Mouse (Mus musculus): ENCODE measurements at regions not wholly inside any gene's neighbourhood (a gene's known extent, or its start where the extent isn't known, plus 50 kb on each side); places are given as distances from the start of the nearest gene placed in this dataset.

DNA sequence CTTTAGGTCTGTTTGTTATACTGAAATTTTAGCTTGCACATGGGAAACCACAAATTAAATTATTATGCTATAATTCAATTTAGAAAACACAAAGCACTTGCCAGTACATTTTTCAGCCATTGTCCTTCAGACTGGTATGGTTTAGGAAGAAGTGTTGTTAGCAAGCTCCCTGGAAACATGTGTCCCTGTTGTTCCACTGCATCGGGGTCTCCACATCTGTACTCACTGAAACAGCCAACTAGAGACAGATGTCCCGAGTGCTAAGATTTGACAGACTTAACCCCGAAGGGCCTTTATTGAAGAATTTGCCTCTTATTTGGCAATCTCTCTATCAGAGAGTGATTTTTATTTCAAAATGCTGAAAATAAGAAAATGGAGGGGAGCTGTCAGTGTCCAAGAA is 362.6 kb downstream of the Rfpl4b start:
- Histone ChIP-seq H3K27me3 (no peaks in the 10 kb centered on the region), H3K27ac (no peak overlapping the region), H3K36me3 (no peaks in the 10 kb centered on the region), H3K4me3 (replicated peaks) (no peak overlapping the region), H3K4me1 (replicated peaks) (no peaks in the 10 kb centered on the region), H3K4me2 (no peak overlapping the region), H3K9ac (no peak overlapping the region), H3K9me3 (replicated peaks) (no peaks in the 10 kb centered on the region)
- WGBS (ENCODE audit: insufficient replicate concordance), result 66% methylated on average over 3 of the region's 3 CpGs
- ATAC-seq (ENCODE audit: low read depth) (no peak), DNase-seq (no peak)

DNA sequence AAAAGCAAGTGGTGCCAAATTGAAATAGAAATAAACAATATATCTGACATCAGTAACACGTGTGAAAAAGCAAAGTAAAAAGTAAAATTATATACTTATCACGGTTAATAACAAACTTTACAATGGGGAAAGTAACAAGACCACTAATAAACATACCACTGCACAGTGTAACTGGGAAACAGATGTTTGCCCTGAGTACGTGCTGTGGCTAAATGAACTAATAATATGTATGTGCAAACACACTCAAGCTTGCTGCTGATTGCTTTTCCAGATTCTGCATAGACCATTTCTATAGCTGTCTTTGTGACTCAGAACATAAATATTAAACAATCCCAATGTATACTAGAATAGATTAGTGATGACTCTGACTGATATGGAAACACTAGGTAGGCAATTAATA is 363.2 kb downstream of the Rfpl4b start:
- Histone ChIP-seq H3K27ac (no peak overlapping the region), H3K4me1 (replicated peaks) (no peaks in the 10 kb centered on the region), H3K4me2 (no peak overlapping the region), H3K4me3 (replicated peaks) (no peak overlapping the region), H3K27me3 (no peaks in the 10 kb centered on the region), H3K9me3 (replicated peaks) (no peaks in the 10 kb centered on the region), H3K36me3 (no peaks in the 10 kb centered on the region), H3K9ac (no peak overlapping the region)
- WGBS (ENCODE audit: insufficient replicate concordance), result 55% methylated on average over 3 of the region's 3 CpGs
- DNase-seq (no peak), ATAC-seq (ENCODE audit: low read depth) (no peak)

DNA sequence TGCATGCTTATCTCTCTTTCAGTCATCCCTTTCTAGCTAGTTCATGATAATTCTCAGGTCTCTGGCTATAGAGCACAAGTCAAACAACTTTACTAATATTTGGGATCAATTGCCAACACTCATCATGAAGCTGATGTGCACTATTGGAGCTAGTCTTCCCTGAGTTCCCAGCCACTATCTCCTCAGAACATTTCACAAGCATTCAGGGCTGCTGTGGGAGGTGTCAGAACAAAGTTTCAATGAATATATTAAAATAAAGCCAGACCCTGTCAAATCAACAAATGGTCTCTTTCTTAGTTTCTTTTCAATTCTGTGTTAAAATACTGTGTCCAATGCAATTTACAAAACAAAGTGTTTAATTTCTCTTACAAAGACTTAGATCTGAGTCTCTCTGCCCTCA is 364.8 kb downstream of the Rfpl4b start:
- ATAC-seq (ENCODE audit: low read depth), result no peak
- no peaks in the 10 kb centered on the region for H3K4me1 ChIP-seq (replicated peaks)
- H3K4me3 ChIP-seq (replicated peaks), result no peak overlapping the region
- no peak overlapping the region for H3K4me2 ChIP-seq
- H3K9ac ChIP-seq, result no peak overlapping the region
- H3K9me3 ChIP-seq (replicated peaks), result no peaks in the 10 kb centered on the region
- H3K27ac ChIP-seq, result no peak overlapping the region
- DNase-seq, result no peak
- H3K36me3 ChIP-seq, result no peaks in the 10 kb centered on the region
- H3K27me3 ChIP-seq, result no peaks in the 10 kb centered on the region

DNA sequence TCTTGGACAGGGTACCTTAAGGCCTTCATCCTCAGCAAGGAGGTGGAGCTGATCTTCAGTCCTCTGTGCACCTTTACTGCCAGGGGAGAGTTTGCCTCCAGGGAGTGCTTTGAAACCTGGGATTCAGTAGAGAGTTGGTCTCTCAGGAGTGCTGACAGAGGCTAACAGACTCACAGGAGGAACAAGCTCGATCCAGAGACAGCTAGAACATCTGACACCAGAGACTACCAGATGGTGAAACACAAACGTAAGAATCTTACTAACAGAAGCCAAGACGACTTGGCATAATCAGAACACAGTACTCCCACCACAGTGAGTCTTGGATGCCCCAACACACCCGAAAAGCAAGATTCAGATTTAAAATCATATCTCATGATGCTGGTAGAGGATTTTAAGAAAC is 372.3 kb downstream of the Rfpl4b start:
- 36% methylated on average over 4 of the region's 4 CpGs for WGBS (ENCODE audit: insufficient replicate concordance)

DNA sequence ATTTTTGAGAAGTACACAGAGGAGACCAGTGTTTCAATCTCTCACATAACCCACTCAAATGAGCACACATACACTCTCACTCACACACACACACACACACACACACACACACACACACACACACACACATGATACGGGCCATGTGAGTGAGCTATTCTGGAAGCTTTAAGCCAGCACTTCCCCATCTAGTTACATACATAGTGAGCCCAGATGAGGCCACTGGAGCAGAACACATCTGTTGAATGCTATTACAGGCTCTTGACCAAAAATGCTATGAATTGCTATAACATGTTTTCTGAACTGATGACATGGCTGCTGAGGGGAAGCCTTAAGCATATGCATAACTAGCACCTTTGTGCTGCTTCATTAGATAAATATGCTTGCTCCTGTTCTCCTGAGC is 373.9 kb downstream of the Rfpl4b start:
- no peaks in the 10 kb centered on the region for H3K4me1 ChIP-seq (replicated peaks)
- no peaks in the 10 kb centered on the region for H3K27me3 ChIP-seq
- no peak overlapping the region for H3K4me2 ChIP-seq
- ATAC-seq (ENCODE audit: low read depth), result no peak
- no peak overlapping the region for H3K4me3 ChIP-seq (replicated peaks)
- H3K27ac ChIP-seq, result no peak overlapping the region
- no peak overlapping the region for H3K9ac ChIP-seq
- no peaks in the 10 kb centered on the region for H3K9me3 ChIP-seq (replicated peaks)
- WGBS (ENCODE audit: insufficient replicate concordance), result 63% methylated on average over 1 of the region's 1 CpGs
- no peaks in the 10 kb centered on the region for H3K36me3 ChIP-seq
- DNase-seq, result no peak

More for the DNA sequence above, 372.3 kb downstream of the Rfpl4b start:
- H3K9ac ChIP-seq, result no peak overlapping the region
- no peak overlapping the region for H3K27ac ChIP-seq
- H3K4me1 ChIP-seq (replicated peaks), result no peaks in the 10 kb centered on the region
- no peaks in the 10 kb centered on the region for H3K27me3 ChIP-seq
- no peaks in the 10 kb centered on the region for H3K36me3 ChIP-seq
- H3K4me2 ChIP-seq, result no peak overlapping the region
- no peak overlapping the region for H3K4me3 ChIP-seq (replicated peaks)
- DNase-seq (no peak), ATAC-seq (ENCODE audit: low read depth) (no peak)
- no peaks in the 10 kb centered on the region for H3K9me3 ChIP-seq (replicated peaks)

DNA sequence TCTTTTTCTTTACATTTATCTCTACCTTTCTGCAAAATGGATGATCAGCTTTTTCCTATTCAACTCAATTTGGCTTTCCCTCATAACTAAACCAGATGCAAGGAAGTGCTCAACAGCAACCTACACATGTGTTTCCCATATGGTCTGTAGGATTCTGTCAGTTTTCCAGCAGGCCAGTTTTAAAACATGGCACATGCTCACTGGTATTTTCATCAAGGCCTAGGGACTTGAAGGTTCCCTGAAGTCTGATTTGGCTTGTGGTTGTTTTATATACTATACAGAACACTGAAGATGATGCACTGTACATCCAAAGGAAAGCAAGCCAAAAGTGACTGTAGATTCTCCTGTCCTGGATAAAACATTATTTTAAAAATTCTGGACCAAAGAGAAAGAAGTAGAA is 374.3 kb downstream of the Rfpl4b start:
- H3K4me2 ChIP-seq, result no peak overlapping the region
- no peaks in the 10 kb centered on the region for H3K27me3 ChIP-seq
- no peak overlapping the region for H3K27ac ChIP-seq
- no peaks in the 10 kb centered on the region for H3K4me1 ChIP-seq (replicated peaks)
- H3K4me3 ChIP-seq (replicated peaks), result no peak overlapping the region
- no peak overlapping the region for H3K9ac ChIP-seq
- DNase-seq (no peak), ATAC-seq (ENCODE audit: low read depth) (no peak)
- H3K9me3 ChIP-seq (replicated peaks), result no peaks in the 10 kb centered on the region
- no peaks in the 10 kb centered on the region for H3K36me3 ChIP-seq

DNA sequence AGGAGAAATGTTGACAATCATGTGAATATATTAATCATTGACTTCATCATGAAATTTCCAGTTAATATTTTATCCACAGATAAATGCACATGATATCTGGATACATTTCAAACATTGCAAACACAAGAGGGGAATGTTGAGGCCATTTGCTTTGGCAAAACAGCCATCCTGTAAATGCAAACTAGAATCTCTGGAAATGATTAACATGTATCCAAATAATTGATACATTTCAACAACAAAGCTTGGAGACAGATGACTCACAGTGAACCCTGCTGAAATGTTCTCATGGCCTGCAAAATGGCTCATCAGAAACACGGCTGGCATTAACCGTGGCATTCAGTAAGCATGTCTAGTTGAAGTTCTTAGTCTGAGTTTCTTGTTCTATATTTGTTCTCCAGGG is 382.3 kb downstream of the Rfpl4b start:
- Histone ChIP-seq H3K9me3 (replicated peaks) (no peaks in the 10 kb centered on the region), H3K36me3 (no peaks in the 10 kb centered on the region), H3K27ac (no peak overlapping the region), H3K27me3 (no peaks in the 10 kb centered on the region), H3K4me2 (no peak overlapping the region), H3K4me1 (replicated peaks) (no peaks in the 10 kb centered on the region), H3K9ac (no peak overlapping the region), H3K4me3 (replicated peaks) (no peak overlapping the region)
- 75% methylated on average over 2 of the region's 2 CpGs for WGBS (ENCODE audit: insufficient replicate concordance)
- no peak for DNase-seq
- ATAC-seq (ENCODE audit: low read depth), result no peak

DNA sequence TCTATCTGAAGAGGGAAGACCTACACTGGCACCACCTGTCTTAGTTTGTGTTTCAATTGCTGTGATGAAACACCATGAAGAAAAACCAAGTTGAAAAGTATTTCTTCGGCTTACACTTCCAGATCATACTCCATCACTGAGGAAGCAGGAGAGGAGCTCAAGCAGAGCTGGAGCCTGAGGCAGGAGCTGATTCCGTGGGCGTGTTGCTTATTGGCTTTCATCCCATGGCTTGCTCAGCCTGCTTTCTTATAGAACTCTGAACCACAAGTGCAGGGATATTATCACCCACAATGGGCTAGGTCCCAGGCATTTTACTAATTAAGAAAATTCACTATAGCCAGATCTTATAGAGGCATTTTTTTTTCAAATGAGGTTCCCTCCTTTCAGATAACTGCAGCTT is 384.7 kb downstream of the Rfpl4b start:
- Histone ChIP-seq H3K4me1 (replicated peaks) (no peaks in the 10 kb centered on the region), H3K27me3 (no peaks in the 10 kb centered on the region), H3K36me3 (no peaks in the 10 kb centered on the region), H3K27ac (no peak overlapping the region), H3K4me2 (no peak overlapping the region), H3K4me3 (replicated peaks) (no peak overlapping the region), H3K9me3 (replicated peaks) (no peaks in the 10 kb centered on the region), H3K9ac (no peak overlapping the region)
- no peak for ATAC-seq (ENCODE audit: low read depth)
- no peak for DNase-seq
- 59% methylated on average over 3 of the region's 3 CpGs for WGBS (ENCODE audit: insufficient replicate concordance)

DNA sequence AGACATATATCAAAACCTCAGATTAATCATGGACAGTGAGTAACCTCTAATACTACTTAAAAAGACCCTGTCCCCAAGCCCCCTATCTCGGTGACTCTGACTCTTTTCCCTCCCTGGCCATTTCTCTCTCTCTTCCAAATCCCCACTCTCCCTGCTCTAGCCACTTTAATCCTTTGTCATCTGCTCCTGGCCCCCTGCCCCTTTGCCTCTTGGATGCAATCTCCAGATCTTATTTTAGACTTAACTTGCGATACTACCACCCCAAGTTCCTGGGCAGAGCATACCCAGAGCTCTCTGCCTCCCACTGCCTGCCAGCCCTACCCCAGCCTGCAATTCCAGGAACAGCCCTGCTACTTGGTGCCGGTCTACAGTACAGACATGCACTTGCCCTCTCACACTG is 400.0 kb downstream of the Rfpl4b start:
- WGBS (ENCODE audit: insufficient replicate concordance), result 64% methylated on average over 3 of the region's 3 CpGs
- Histone ChIP-seq H3K9ac (no peak overlapping the region), H3K4me3 (replicated peaks) (no peak overlapping the region), H3K27ac (no peak overlapping the region), H3K4me1 (replicated peaks) (no peaks in the 10 kb centered on the region), H3K36me3 (no peaks in the 10 kb centered on the region), H3K4me2 (no peak overlapping the region), H3K27me3 (no peaks in the 10 kb centered on the region), H3K9me3 (replicated peaks) (no peaks in the 10 kb centered on the region)
- ATAC-seq (ENCODE audit: low read depth) (no peak), DNase-seq (no peak)

DNA sequence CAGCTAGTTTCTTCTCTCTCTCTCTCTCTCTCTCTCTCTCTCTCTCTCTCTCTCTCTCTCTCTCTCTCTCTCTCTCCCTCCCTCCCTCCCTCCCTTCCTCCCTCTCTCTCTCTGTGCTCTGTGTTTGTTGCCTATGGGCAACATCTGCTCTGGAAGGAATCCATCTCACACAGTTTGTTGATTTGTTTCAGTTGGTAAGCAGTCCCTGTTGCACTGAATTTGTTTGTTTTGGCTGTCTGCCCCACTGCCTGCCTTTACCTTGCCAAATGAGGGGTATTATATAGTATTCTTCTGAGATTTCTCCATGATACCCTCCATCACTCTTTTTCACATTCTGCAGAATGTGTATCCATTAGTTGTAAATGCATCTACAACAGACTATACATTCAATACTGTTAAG is 401.8 kb downstream of the Rfpl4b start:
- no peak for DNase-seq
- Histone ChIP-seq H3K9me3 (replicated peaks) (no peaks in the 10 kb centered on the region), H3K9ac (no peak overlapping the region), H3K4me3 (replicated peaks) (no peak overlapping the region), H3K4me1 (replicated peaks) (no peaks in the 10 kb centered on the region), H3K27me3 (no peaks in the 10 kb centered on the region), H3K36me3 (no peaks in the 10 kb centered on the region), H3K27ac (no peak overlapping the region), H3K4me2 (no peak overlapping the region)
- ATAC-seq (ENCODE audit: low read depth), result no peak

DNA sequence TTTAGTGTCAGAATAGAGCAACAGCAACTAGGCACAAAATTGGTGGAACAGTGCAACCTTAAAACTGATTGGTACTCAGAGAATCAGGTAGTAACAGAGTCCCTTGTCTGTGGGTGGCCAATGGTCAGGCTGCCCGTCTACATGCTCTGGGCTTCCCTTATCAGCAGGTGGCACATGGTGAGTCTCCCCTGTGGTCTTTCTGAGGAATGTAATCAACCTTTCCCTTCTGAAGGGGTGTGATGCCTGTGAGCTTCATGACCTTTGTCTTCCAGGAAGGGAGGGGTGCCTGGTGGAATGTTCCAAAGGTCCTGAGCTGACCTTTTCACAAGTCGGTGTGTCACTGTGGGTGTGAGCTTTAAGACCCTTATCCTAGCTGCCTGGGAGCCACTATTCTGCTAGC is 438.4 kb downstream of the Rfpl4b start:
- Histone ChIP-seq H3K4me3 (replicated peaks) (no peak overlapping the region), H3K27ac (no peak overlapping the region), H3K4me2 (no peak overlapping the region), H3K4me1 (replicated peaks) (no peaks in the 10 kb centered on the region), H3K27me3 (no peaks in the 10 kb centered on the region), H3K9me3 (replicated peaks) (no peaks in the 10 kb centered on the region), H3K36me3 (no peaks in the 10 kb centered on the region), H3K9ac (no peak overlapping the region)
- peak; percentile 43; the same call in 1 of the 2 replicates for ATAC-seq (ENCODE audit: low read depth)
- DNase-seq, result peak; percentile 2
- WGBS (ENCODE audit: insufficient replicate concordance), result 14% methylated on average over 2 of the region's 2 CpGs

DNA sequence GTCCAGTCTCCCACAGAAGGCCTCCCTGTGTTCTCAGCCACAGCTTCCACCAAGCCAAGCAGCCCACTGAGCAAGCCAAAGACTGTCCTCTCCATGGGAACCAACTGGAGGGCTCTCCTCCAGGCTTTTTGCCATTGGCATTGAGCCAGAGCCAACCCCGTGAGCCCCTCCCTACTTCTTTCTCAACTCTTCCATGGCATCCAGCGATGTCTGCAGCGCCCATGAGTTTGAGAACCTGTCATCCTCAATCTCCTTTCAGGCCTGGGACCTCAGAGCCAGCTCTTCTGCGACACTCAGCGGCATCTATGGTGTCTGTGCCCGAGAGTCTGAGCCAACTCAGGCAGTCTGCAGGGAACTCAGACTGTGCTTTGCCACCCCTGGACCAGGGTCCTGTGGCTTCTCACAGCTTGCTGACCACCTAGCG is 439.7 kb downstream of the Rfpl4b start:
- Histone ChIP-seq H3K27ac (no peak overlapping the region), H3K4me3 (replicated peaks) (no peak overlapping the region), H3K27me3 (no peaks in the 10 kb centered on the region), H3K9me3 (replicated peaks) (no peaks in the 10 kb centered on the region), H3K4me1 (replicated peaks) (no peaks in the 10 kb centered on the region), H3K36me3 (no peaks in the 10 kb centered on the region), H3K4me2 (no peak overlapping the region), H3K9ac (no peak overlapping the region)
- DNase-seq (no peak), ATAC-seq (ENCODE audit: low read depth) (no peak)
- 61% methylated on average over 7 of the region's 7 CpGs for WGBS (ENCODE audit: insufficient replicate concordance)

DNA sequence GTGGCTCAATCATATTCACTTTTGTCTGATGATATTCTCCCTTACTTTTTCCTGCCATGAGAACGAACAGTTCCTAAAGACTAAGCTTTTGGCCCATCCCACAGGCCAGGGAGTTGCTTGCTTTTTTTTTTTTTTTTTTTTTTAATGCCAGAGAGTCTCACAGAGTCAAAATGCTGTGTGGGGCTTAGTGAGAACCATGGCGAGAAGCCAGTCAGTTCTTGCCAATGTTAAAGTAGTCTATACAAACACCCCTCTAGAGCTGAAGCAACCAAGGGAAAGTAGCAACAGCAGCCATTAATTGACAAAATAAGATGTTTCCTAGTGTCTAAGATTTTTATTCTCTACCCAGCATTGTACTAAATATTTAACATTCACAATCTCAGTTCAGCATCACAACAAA is 441.2 kb downstream of the Rfpl4b start:
- no peaks in the 10 kb centered on the region for H3K27me3 ChIP-seq
- no peak overlapping the region for H3K27ac ChIP-seq
- DNase-seq (no peak), ATAC-seq (ENCODE audit: low read depth) (no peak)
- H3K36me3 ChIP-seq, result no peaks in the 10 kb centered on the region
- H3K9me3 ChIP-seq (replicated peaks), result no peaks in the 10 kb centered on the region
- WGBS (ENCODE audit: insufficient replicate concordance), result 61% methylated on average over 2 of the region's 2 CpGs
- no peak overlapping the region for H3K4me2 ChIP-seq
- H3K4me3 ChIP-seq (replicated peaks), result no peak overlapping the region
- H3K9ac ChIP-seq, result no peak overlapping the region
- H3K4me1 ChIP-seq (replicated peaks), result no peaks in the 10 kb centered on the region
